Mouse (Mus musculus): ENCODE results near the gene Ppp1r11.

The Ppp1r11 gene

DNA sequence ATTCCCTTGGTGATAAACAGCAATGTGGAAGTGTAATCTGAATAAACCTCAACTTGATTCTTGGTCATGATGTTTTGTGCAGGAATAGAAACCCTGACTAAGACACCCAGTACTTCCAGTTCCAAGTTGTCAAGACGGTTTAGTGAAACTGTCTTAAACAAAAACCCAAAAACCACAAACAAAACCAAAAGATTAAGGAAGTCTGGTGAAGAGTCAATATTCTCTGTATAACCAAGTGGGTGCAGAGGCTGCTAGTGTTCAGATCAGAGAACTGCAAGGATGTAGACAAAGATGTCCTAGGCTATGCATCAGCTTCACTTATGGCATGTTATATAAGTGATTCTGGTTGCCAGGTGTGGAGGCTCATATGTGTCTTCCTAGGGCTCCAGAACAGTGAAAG is 15.3 kb upstream of the Ppp1r11 start:
- in situ Hi-C loops (cut with MboI, MseI): loop anchor here (25.0 kb wide), 1 partner anchor 980 kb away; the partner anchor contains the start of genes Gnl1 and Prr3

DNA sequence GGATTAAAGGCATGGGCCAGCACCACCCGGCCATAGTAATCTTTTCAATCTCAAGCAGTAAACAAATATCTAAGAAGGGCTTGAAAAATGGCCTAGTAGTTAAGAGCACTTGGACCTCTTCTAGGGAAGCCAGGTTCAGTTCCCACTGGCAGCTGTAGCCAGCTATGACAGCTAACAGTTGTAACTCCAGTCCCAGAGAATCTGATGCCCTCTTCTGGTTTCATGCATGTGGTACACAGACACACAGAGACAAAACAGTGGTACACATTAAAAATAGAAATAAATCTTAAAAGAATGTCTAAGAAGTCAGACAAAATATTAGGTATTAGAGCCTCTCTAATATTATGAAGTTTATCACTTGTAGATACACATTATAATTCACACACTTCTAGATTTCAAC is 9.6 kb upstream of the Ppp1r11 start:
- in situ Hi-C loops (cut with MboI, MseI): loop anchor here (25.0 kb wide), 1 partner anchor 974 kb away; the partner anchor contains the start of genes Gnl1 and Prr3

DNA sequence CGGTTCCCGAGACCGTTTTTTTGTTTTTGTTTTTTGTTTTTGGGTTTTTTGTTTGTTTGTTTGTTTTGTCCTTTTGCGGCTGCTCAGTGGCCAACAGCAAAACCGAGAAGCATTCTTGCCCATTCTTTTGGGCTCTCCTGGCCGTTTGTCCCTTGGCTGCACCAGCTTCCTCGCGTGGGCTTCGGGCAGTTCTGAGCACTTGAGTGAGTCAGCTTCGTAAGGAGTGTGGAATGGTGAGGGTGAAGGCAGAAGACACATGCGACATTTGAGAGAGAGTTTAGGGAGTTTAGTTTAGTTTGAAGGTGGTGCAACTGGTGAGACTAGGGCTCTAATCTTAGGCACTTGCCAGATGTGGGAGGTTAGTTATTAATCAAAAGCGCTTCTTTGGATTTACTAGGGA is 7.3 kb upstream of the Ppp1r11 start:
- in situ Hi-C loops (cut with MboI, MseI): loop anchor here (25.0 kb wide), 1 partner anchor 972 kb away; the partner anchor contains the start of genes Gnl1 and Prr3

- in situ Hi-C loops (cut with MboI, MseI): loop anchor here (25.0 kb wide), 1 partner anchor 971 kb away; the partner anchor contains the start of genes Gnl1 and Prr3
These were observed 6.6 kb upstream of the Ppp1r11 start, which contains the start of the genes Znrd1 and Znrd1as for GRCm38 (mm10) chr17:36957999-36958743. Gene Znrd1, minus strand, starts transcription at chr17:36958559. Gene Znrd1as, plus strand, starts transcription at chr17:36958592.

GRCm38 (mm10) chr17:36953062-36953461 is 1.5 kb upstream of the Ppp1r11 start:
- in situ Hi-C loops (cut with MboI, MseI): loop anchor here (5.0 to 25.0 kb wide), 2 partner anchors 319 to 966 kb away; partner anchors contain the start of genes Gnl1, H2-M3 and Prr3

GRCm38 (mm10) chr17:36952631-36953030 is 1.1 kb upstream of the Ppp1r11 start:
- in situ Hi-C loops (cut with MboI, MseI): loop anchor here (5.0 to 25.0 kb wide), 2 partner anchors 320 to 965 kb away; partner anchors contain the start of genes Gnl1, H2-M3 and Prr3

DNA sequence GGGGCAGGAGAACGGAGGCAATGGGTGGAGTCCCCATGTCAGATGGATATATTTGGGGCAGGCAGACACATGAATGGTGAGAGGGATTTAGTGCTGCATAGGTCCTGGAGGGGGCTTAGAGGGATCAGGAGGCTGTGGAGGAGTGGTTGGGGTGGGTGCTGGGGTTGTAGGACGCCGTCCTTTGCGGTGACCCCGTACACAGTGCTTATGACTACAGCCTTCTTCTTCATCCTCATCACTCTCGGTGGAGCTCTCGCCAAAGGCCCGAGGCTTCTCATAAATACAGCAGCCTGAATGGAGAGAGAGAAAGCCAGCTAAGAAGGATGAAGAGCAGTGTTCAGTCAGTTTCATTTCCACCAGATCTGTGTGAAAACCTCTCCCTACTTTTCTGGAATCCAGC is 2.3 kb downstream of the Ppp1r11 start:
- in situ Hi-C loops (cut with MboI, MseI): no loop called here

DNA sequence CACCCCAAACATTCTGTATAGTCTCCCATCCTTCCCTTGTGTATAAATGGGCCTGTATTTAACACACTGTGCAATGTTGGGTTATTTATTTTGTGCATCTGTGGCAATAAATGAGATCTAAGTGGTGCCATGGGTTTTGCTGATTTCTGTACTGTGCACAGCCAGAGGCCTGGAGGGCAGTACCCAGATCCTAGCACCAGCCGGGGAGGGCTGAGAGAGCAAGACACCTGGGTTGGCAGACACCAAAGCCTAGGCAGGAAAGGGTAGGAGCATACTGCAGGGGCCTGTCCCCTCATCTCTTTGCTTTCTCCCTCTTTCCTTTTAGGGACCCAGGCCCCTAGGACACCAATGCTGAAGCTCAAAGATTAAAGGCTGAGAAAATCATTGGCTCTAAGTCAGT is 3.3 kb downstream of the Ppp1r11 start:
- in situ Hi-C loops (cut with MboI, MseI): no loop called here

DNA sequence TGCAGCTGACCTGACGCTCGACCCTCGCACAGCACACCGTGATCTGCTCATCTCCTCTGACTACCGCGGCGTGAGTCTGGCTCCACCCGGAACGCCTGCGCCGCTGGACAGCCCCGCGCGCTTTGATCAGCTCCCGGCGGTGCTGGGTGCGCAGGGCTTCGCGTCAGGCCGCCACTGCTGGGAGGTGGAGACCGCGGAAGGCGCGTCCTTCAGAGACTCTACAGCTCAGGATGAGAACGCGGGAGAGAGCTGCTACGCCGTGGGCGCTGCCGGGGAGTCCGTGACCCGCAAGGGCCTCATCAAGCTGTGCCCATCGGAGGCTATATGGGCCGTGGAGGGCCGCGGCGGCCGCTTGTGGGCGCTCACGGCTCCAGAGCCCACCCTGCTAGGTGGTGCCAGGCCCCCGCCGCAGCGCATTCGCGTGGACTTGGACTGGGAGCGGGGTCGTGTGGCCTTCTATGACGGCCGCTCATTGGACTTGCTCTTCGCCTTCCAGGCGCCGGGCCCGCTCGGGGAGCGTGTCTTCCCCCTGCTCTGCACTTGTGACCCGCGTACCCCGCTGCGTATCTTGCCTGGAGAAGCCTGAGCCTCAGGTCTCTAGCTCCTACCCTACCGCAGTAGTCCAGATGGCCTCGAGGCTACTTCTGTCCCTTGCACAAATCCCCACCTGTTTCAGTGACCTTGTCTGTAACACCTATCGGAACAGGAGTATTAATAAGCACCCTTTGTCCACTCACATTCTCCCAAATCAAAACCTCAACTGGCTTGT is 4.3 kb downstream of the Ppp1r11 start:
- in situ Hi-C loops (cut with MboI, MseI): no loop called here

- in situ Hi-C loops (cut with MboI, MseI): no loop called here
These were observed 7.3 kb downstream of the Ppp1r11 start for GRCm38 (mm10) chr17:36944121-36944775.

- in situ Hi-C loops (cut with MboI, MseI): no loop called here
These were observed 7.8 kb downstream of the Ppp1r11 start for GRCm38 (mm10) chr17:36943691-36944090.

GRCm38 (mm10) chr17:36942791-36943471 is 8.6 kb downstream of the Ppp1r11 start, which contains the start of gene Rnf39:
Gene Rnf39, plus strand, starts transcription at chr17:36942918.
- in situ Hi-C loops (cut with MboI, MseI): no loop called here

DNA sequence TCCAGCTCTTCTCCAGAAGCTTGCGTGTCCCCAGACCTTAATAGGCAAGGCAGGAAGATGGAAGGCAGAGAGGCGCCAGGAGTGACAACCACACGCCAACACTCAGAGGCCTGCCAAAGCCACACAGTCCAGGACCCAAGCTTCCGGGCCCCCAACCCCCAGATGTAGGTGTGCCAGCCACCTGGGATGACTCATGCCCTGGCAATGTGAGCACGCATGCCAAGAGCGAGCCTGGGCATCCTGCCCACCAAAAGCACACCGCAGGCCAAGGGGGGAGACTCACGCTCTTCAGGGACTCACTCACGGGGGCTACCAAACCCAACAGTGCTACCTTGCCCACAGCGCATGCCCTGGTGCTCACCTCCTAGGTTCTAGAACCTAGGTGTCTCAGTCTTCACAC is 9.2 kb downstream of the Ppp1r11 start:
- in situ Hi-C loops (cut with MboI, MseI): no loop called here

DNA sequence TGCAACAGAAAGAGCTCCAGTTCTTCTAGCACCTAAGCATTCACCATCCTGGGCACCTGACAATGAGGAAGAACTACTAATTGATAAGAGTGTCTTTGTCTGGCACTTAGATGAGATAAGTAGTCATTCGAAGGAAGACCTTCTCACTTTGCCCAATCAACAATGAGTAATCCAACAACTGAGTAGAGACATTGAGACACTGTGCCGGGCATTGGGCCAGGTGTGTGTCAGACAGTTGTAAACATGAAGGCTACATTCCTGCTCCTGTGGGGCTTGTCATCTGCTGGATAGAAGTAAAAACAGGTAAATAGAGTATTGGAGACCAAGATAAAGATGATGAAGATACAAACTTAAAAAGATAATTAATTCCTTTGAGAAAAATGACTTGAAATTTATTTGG is 13.5 kb downstream of the Ppp1r11 start:
- in situ Hi-C loops (cut with MboI, MseI): no loop called here

DNA sequence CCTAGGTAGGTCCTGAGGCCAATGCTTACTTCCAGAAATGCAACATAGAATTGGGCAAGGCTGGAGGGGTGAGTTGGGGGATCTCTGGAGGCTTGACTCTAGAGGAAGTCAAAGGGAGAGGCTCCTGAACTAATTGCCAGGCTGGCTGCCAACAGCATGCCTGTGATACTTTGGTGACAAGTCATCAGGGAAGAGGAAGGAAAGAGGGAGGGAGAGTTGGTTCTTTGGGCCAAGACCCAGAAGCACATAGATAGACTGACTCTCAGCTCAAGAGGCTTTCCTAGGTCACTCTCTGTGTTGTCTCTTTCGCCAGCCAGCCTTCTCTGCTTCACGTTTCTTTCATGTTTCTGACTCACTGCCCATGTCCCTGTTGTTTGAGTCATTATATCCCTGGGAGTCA is 19.7 kb downstream of the Ppp1r11 start:
- in situ Hi-C loops (cut with MboI, MseI): no loop called here

GRCm38 (mm10) chr17:36931130-36931529 is 20.4 kb downstream of the Ppp1r11 start:
- in situ Hi-C loops (cut with MboI, MseI): no loop called here

DNA sequence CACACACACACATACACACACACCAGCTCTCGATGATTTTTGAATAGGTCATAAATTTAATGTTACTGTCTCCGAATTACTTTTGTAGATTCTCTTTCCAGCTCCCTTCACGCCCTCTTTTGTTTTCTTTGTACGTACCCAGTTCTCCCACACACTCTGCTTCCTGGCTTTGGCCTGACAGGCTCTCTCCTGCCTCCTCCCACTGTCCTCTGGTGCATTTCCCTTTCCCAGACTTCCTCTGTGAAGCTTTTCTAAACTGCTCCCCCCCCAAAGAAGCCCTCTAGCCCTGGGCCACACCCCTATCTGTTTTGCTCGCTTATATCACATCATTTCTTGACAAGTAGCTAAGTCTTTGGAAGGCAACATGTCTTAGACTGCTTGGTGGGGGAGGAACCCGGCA is 21.3 kb downstream of the Ppp1r11 start:
- in situ Hi-C loops (cut with MboI, MseI): no loop called here

GRCm38 (mm10) chr17:36929236-36929932 is 22.2 kb downstream of the Ppp1r11 start:
- in situ Hi-C loops (cut with MboI, MseI): no loop called here

- in situ Hi-C loops (cut with MboI, MseI): no loop called here
These were observed 23.9 kb downstream of the Ppp1r11 start for GRCm38 (mm10) chr17:36927496-36928120.

DNA sequence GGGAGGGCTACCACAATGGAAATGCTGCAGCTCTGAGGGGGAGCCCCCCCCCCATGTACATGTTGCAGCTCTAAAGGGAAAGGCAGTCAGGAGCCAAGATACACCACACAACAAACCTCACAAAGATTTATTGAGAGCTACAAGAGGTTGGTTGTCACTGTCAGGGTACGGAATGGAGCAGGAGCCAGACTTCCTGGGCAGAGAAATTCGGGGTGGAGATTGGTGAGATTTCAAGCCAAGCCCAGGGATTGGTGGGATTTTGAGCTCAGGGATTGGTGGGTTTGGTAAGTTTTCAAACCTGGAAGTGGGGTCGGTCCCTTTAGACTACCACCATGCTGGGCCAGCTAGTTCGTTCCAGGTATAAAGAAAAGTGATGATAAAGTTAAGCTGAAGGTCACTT is 28.1 kb downstream of the Ppp1r11 start:
- in situ Hi-C loops (cut with MboI, MseI): loop anchor here (5.0 kb wide), 1 partner anchor 64 kb away; the partner anchor contains the start of gene H2-M5
